Mouse (Mus musculus) spleen, postnatal 0 days (tissue): ENCODE data around the gene Glg1. TPM values are rescaled to one million over a fixed set of nuclear protein-coding genes. Genes with fewer than 3 reads are reported as not detected.

ENCODE experiments used
- polyA plus RNA-seq: library from polyadenylated mRNA; unstranded; fragments of >200 nt; fragmentation: Nextera tagmentation; extraction: Ambion mirVana; gene quantifications from 2 replicates; pipeline ENCODE4 v1.2.1, GENCODE M21; 2015

The Glg1 gene
- 19.4 and 21.0 TPM in 2 replicates for polyA plus RNA-seq

GRCm38 (mm10) chr8:111258631-111259407, at the start of gene Glg1:
TSS of gene Glg1 (minus strand) at chr8:111259216.

DNA sequence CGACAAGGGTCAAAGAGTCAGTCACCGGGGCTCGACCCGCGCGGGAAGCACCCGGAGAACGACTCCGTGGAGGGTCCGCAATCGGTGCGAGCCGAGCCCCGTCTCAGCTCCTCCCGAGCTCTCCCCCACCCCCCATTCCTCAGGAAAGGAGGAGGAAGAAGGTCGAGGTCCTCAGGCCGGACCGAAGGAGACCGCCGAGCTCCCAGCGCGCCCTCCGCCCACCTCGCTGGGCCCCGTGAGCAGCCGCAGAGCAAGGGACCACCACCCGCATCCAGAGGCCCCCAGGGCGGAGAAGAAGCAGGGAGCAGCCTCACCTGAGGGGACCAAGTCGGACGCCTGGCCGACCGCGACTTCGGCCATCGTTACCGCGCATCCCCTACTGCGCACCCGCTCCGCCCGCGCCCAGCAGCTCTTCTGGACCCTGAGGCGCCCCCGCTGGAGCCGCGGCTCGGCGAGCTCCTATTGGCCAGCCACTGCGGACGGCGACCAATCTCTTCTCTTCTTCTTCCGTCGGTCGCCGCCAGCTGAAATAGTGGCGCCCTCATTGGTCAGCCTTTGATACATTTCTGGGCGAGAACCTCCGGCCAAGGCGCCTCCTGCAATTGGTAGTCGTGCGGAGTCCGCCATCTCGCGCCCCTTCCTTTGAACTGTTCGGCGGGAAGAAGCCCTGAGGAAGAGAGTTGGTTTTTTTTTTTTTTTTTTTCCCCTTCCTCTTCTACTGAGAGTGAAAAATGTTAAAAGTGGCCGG, 41.0 kb upstream of the Glg1 start, which contains the start of gene Rfwd3:
Rfwd3 (minus strand) TSS at position 402 of the 748 bp plus-strand sequence.

Other genes starting within 250 kb of the Glg1 start
- 2.6 and 2.7 TPM in 2 replicates for gene Ddx19b, start 227.5 kb downstream of the Glg1 start, polyA plus RNA-seq
- gene Aars, start 226.1 kb downstream of the Glg1 start, polyA plus RNA-seq, result 32.5 and 35.4 TPM in 2 replicates
- 14.8 and 17.4 TPM in 2 replicates for gene Exosc6, start 202.9 kb downstream of the Glg1 start, polyA plus RNA-seq
- not detected in 2 replicates for gene Clec18a, start 166.8 kb downstream of the Glg1 start, polyA plus RNA-seq
- gene Pdpr, start 164.6 kb downstream of the Glg1 start, polyA plus RNA-seq, result 4.2 and 5.5 TPM in 2 replicates
- 44.5 and 47.9 TPM in 2 replicates for gene Rfwd3, start 41.0 kb upstream of the Glg1 start, polyA plus RNA-seq
- 6.9 and 9.3 TPM in 2 replicates for gene Mlkl, start 79.0 kb upstream of the Glg1 start, polyA plus RNA-seq
- 0.10 and 0.13 TPM in 2 replicates for gene Fa2h, start 134.6 kb upstream of the Glg1 start, polyA plus RNA-seq